In the genomic region with DNA sequence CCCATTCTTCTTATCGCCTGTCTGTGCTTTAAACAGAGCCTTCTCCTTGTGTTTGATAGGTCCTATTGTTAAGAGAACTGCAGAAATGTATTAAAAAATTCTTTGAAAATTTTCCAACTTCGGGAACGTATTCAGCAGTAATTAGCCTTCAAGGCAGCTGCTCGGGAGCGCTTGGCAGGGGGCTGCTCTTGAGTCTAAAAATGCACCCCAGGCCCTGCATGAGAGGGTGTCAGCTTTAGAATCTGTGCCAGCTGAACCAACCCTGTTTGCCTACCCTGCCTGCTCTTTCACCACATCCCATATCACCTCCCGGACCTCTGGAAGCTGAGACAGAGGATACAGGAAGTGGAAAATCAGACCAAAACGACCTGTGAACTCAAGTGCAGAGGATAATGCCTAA, we compare ENCODE assay signal across 16 mouse cellular contexts.
A peak's percentile ranks its signal among the peaks of the same experiment; 100 is the strongest.
DNase-seq lines count a peak whose midpoint lies in the region; ATAC-seq lines count a peak whose summit lies in the region.
"Had no signal": no experiment of that assay in that cellular context is flagged by ENCODE, and none has a peak within 500 bp of the region (broad histone marks: within the 10 kb centered on the region; RNA-seq: fewer than 3 reads in every experiment).

No protein-coding gene starts in this region.

- no peaks in the 10 kb centered on the region for H3K9me3 ChIP-seq in forebrain, embryonic 15.5 days
- no peaks in the 10 kb centered on the region for H3K9me3 ChIP-seq in forebrain, embryonic 11.5 days (ENCODE audit: control insufficient read depth, low read length)
- no peaks in the 10 kb centered on the region for H3K9me3 ChIP-seq in forebrain, embryonic 16.5 days (ENCODE audit: control insufficient read depth, low read length)
- H3K9me3 ChIP-seq: heart, embryonic 12.5 days; hindbrain, embryonic 15.5 days; megakaryocyte, embryonic 14.5 days had no signal

- no peaks in the 10 kb centered on the region for H3K27me3 ChIP-seq in forebrain, embryonic 15.5 days
- H3K27me3 ChIP-seq in forebrain, embryonic 11.5 days (ENCODE audit: control insufficient read depth, insufficient read depth, low read length): no peaks in the 10 kb centered on the region
- H3K27me3 ChIP-seq in forebrain, embryonic 16.5 days (replicated peaks; ENCODE audit: control insufficient read depth, insufficient read depth, low read length): no peaks in the 10 kb centered on the region
- H3K27me3 ChIP-seq: heart, embryonic 12.5 days; hindbrain, embryonic 15.5 days; megakaryocyte, embryonic 14.5 days had no signal

- WGBS in forebrain, embryonic 15.5 days: 6% methylated on average over 7 of the region's 7 CpGs
- 53% methylated on average over 7 of the region's 7 CpGs for WGBS in forebrain, embryonic 11.5 days
- 6% methylated on average over 7 of the region's 7 CpGs for WGBS in forebrain, embryonic 16.5 days

- H3K27ac ChIP-seq in forebrain, embryonic 15.5 days (replicated peaks): peak overlapping the region; percentile 82
- H3K27ac ChIP-seq in forebrain, embryonic 11.5 days (ENCODE audit: low read depth, low read length): no peak overlapping the region
- peak overlapping the region; percentile 36 for H3K27ac ChIP-seq in forebrain, embryonic 16.5 days (ENCODE audit: low read length)
- H3K27ac ChIP-seq: hindbrain, embryonic 15.5 days; kidney, postnatal 0 days had no signal

- no peak for DNase-seq in forebrain, embryonic 11.5 days (ENCODE audit: low spot score)
- DNase-seq in left cerebral cortex, postnatal 4 days: peak; percentile 16
- no peak for DNase-seq in left cerebral cortex, postnatal 10 days (ENCODE audit: extremely low spot score in 1 of 2, low spot score in 2 of 2)
- peak; percentile 3 for DNase-seq in Muller cell, postnatal 12 days (ENCODE audit: inconsistent ontology term)
- no peak for DNase-seq in layer of hippocampus, postnatal 36 days
- DNase-seq in B cell, adult 2 months: no peak
- DNase-seq: embryo, embryonic 11 days; right cerebral cortex, adult 18-20 months; thymus, adult 2 months had no signal

- peak; percentile 76 for ATAC-seq in forebrain, embryonic 15.5 days (replicated peaks)
- no peak for ATAC-seq in forebrain, embryonic 11.5 days (replicated peaks; ENCODE audit: low FRiP score)
- peak; percentile 79 for ATAC-seq in forebrain, embryonic 16.5 days
- ATAC-seq: CD4-positive, CD25-positive, alpha-beta regulatory T cell, adult 4 months had no signal

- intact Hi-C loops in left cerebral cortex, postnatal 4 days (cut with DNase I): no loop called here
- intact Hi-C loops in left cerebral cortex, postnatal 10 days (cut with DNase I): no loop called here

- no peaks in the 10 kb centered on the region for H3K36me3 ChIP-seq in forebrain, embryonic 15.5 days
- H3K36me3 ChIP-seq in forebrain, embryonic 11.5 days (ENCODE audit: control insufficient read depth, insufficient read depth, low read length): no peaks in the 10 kb centered on the region
- no peaks in the 10 kb centered on the region for H3K36me3 ChIP-seq in forebrain, embryonic 16.5 days (ENCODE audit: control insufficient read depth, insufficient read depth)
- H3K36me3 ChIP-seq: heart, embryonic 12.5 days; hindbrain, embryonic 15.5 days had no signal

- no peak overlapping the region for H3K4me3 ChIP-seq in forebrain, embryonic 15.5 days
- no peak overlapping the region for H3K4me3 ChIP-seq in forebrain, embryonic 11.5 days (ENCODE audit: low read depth, low read length)
- H3K4me3 ChIP-seq in forebrain, embryonic 16.5 days (replicated peaks; ENCODE audit: low read length): no peak overlapping the region
- H3K4me3 ChIP-seq: heart, embryonic 12.5 days; hindbrain, embryonic 15.5 days; megakaryocyte, embryonic 14.5 days had no signal

- H3K9ac ChIP-seq in forebrain, embryonic 15.5 days (replicated peaks): no peak overlapping the region
- H3K9ac ChIP-seq in forebrain, embryonic 11.5 days (ENCODE audit: low read length): no peak overlapping the region
- no peak overlapping the region for H3K9ac ChIP-seq in forebrain, embryonic 16.5 days (replicated peaks; ENCODE audit: low read depth, low read length)
- H3K9ac ChIP-seq: heart, embryonic 12.5 days; hindbrain, embryonic 15.5 days had no signal

- peaks cover 42% of the 10 kb centered on the region for H3K4me1 ChIP-seq in forebrain, embryonic 15.5 days
- 0 out of 2 replicates have a peak, but pooled peaks cover 2% of the 10 kb centered on the region for H3K4me1 ChIP-seq in forebrain, embryonic 11.5 days (replicated peaks; ENCODE audit: control insufficient read depth, insufficient read depth, low read length)
- H3K4me1 ChIP-seq in forebrain, embryonic 16.5 days (replicated peaks; ENCODE audit: control insufficient read depth, insufficient read depth, low read length): peaks cover 29% of the 10 kb centered on the region
- H3K4me1 ChIP-seq: megakaryocyte, embryonic 14.5 days had no signal

- peak overlapping the region; percentile 45 for H3K4me2 ChIP-seq in forebrain, embryonic 15.5 days (replicated peaks)
- H3K4me2 ChIP-seq in forebrain, embryonic 11.5 days (ENCODE audit: low read depth, low read length, severe bottlenecking): no peak overlapping the region
- 0 out of 2 replicates have a peak overlapping the region, but pooled peaks have one; percentile 1 for H3K4me2 ChIP-seq in forebrain, embryonic 16.5 days (ENCODE audit: low read length)

Comparison
In these comparisons a context has a peak if more than half of its experiments do, and no peak if none do; other contexts are left out.
1. DNase-seq: peak in left cerebral cortex, postnatal 4 days (single experiment) and Muller cell, postnatal 12 days (single experiment); none in forebrain, embryonic 11.5 days (single experiment), left cerebral cortex, postnatal 10 days (0 of 2), layer of hippocampus, postnatal 36 days (0 of 2) and B cell, adult 2 months (0 of 2).